Mouse (Mus musculus) liver, embryonic 11.5 days (tissue): ENCODE measurements around the gene Lmo1. TPM values are rescaled to one million over a fixed set of nuclear protein-coding genes. Genes with fewer than 3 reads are reported as not detected.

Source experiments
- ATAC-seq: fragments of 200-750 bp; cut with Nextera tagmentation; replicated peaks from 2 replicates; pipeline ENCODE4 v1.8.0; 2017; ENCODE audit warnings: moderate number of reproducible peaks, mild to moderate bottlenecking, moderate TSS enrichment, moderate library complexity; ENCODE audit not compliant: low FRiP score
- DNase-seq: peaks from one replicate; pipeline ENCODE4 v3.0.0-alpha.2; 2017; ENCODE audit warnings: low spot score
- H3K27ac ChIP-seq: fragments of 300-500 bp; sonication (generic); 2 replicates; pipeline ENCODE4 v1.5.1; 2014; ENCODE audit warnings: mild to moderate bottlenecking, low read depth, low read length, control low read depth
- H3K27me3 ChIP-seq: fragments of 300-500 bp; sonication (generic); replicated peaks from 2 replicates; pipeline ENCODE4 v1.6.1; 2014; ENCODE audit warnings: low read length, mixed read lengths; ENCODE audit not compliant: control insufficient read depth, insufficient read depth
- H3K36me3 ChIP-seq: fragments of 300-500 bp; sonication (generic); 2 replicates; pipeline ENCODE4 v1.6.1; 2014; ENCODE audit warnings: mild to moderate bottlenecking, low read length, moderate library complexity, mixed read lengths; ENCODE audit not compliant: control insufficient read depth, insufficient read depth
- H3K4me1 ChIP-seq: fragments of 300-500 bp; sonication (generic); replicated peaks from 2 replicates; pipeline ENCODE4 v1.6.1; 2014; ENCODE audit warnings: low read length, mixed read lengths; ENCODE audit not compliant: control insufficient read depth, insufficient read depth
- H3K4me2 ChIP-seq: fragments of 300-500 bp; sonication (generic); 2 replicates; pipeline ENCODE4 v1.6.1; 2014; ENCODE audit warnings: mild to moderate bottlenecking, control low read depth, moderate library complexity
- H3K4me3 ChIP-seq: fragments of 300-500 bp; sonication (generic); 2 replicates; pipeline ENCODE4 v1.5.1; 2014; ENCODE audit warnings: low read depth, low read length, control low read depth
- H3K9ac ChIP-seq: fragments of 300-500 bp; sonication (generic); 2 replicates; pipeline ENCODE4 v1.6.1; 2014; ENCODE audit warnings: low read depth, low read length, control low read depth
- H3K9me3 ChIP-seq: fragments of 300-500 bp; sonication (generic); 2 replicates; pipeline ENCODE4 v1.6.1; 2016; ENCODE audit warnings: low read length, inconsistent platforms, mixed read lengths; ENCODE audit not compliant: control insufficient read depth
- WGBS: fragments of 180-500 bp; shearing (Covaris S2); extraction: QIAGEN DNeasy Blood & Tissue Kit; methylation state at CpG from one replicate; pipeline ENCODE4 v1.1.7; 2014; 5-methylcytosine and 5-hydroxymethylcytosine counted together
- polyA plus RNA-seq: library from polyadenylated mRNA; unstranded; fragments of >200 nt; fragmentation: Nextera tagmentation; extraction: Ambion mirVana; gene quantifications from 2 replicates; pipeline ENCODE4 v1.2.1, GENCODE M21; 2014

Gene Lmo1
- 5.3 and 5.6 TPM in 2 replicates for polyA plus RNA-seq

DNA sequence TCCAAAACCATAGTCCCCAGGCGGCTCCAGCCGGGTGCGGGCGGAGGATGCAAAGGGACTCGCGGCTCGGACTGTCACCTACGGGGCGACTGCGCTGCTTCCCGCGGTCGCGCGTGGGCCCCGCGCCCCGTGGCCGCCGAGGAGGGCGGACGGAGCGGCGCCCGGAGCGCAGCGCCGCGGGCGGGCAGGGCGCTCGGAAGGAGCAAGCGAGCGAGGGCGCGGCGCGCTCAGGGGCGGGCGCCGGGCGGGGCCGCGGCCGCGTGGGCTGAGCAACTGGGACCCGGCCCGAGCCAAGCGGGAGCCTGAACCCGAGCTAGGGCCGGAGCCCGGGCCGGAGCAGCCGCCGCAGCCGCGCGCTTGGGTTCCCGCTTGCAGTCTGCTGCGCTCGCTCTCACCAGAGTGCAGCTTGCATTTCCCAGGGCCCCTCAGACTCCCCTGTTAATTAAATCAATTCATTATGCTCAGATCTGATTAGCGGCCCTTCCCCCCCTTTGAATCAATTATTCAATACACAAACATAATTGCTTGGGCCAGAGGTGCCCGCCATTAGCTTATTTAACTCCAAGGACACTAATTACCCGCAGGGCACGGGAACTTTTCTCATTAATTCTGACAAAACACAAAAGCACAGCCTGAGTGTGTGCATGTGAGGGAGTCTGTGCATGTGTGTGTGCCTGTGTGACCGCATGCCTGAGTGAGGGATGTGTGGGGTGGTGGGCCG, at the start of gene Lmo1:
Lmo1 (minus strand) TSS at position 259 of the 721 bp plus-strand sequence.
- Histone ChIP-seq H3K27me3 (peaks cover 57% of the 10 kb centered on the region), H3K9ac (peak within 1 kb of the TSS; percentile 48; the same call in 1 of the 2 replicates), H3K4me2 (peak within 1 kb of the TSS; percentile 74), H3K4me1 (no peaks in the 10 kb centered on the region), H3K27ac (no peak within 1 kb of the TSS), H3K36me3 (no peaks in the 10 kb centered on the region), H3K4me3 (peak within 1 kb of the TSS; percentile 51), H3K9me3 (no peaks in the 10 kb centered on the region)
- DNase-seq (no peak), ATAC-seq (peak; percentile 48)
- 1% methylated on average over 60 of the region's 67 CpGs for WGBS

DNA sequence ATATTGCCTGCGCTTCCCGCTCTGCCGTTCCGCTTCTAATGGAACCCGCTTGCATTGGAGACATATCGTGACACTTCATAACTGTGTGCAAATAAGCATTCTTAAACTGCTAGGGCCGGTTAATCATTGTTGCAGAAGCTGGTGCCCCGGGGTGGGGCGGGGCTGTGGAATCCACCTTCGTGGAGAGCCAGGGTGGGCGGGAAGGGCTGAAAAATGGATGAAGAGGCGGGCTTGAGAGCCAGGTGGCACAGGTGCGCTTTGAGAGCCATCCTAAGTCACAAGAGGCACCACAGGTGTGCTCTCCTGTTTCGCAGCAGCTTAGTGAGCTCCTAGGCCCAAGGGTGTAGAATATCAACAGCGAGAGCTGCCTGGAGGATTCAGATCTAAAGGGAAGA, 46.7 kb upstream of the Lmo1 start:
- ATAC-seq (no peak), DNase-seq (no peak)
- Histone ChIP-seq H3K9me3 (no peaks in the 10 kb centered on the region), H3K9ac (no peak overlapping the region), H3K4me2 (no peak overlapping the region), H3K27ac (no peak overlapping the region), H3K36me3 (no peaks in the 10 kb centered on the region), H3K4me1 (no peaks in the 10 kb centered on the region), H3K27me3 (no peaks in the 10 kb centered on the region), H3K4me3 (no peak overlapping the region)
- WGBS: 85% methylated on average over 15 of the region's 15 CpGs

GRCm38 (mm10) chr7:109220766-109221715, 46.0 kb upstream of the Lmo1 start:
- no peak overlapping the region for H3K9ac ChIP-seq
- no peak for DNase-seq
- no peak for ATAC-seq
- no peaks in the 10 kb centered on the region for H3K36me3 ChIP-seq
- 87% methylated on average over 20 of the region's 20 CpGs for WGBS
- no peak overlapping the region for H3K4me2 ChIP-seq
- no peaks in the 10 kb centered on the region for H3K27me3 ChIP-seq
- no peak overlapping the region for H3K27ac ChIP-seq
- H3K4me1 ChIP-seq: no peaks in the 10 kb centered on the region
- H3K4me3 ChIP-seq: no peak overlapping the region
- no peaks in the 10 kb centered on the region for H3K9me3 ChIP-seq

GRCm38 (mm10) chr7:109220026-109220425, 45.0 kb upstream of the Lmo1 start:
- DNase-seq (no peak), ATAC-seq (no peak)

GRCm38 (mm10) chr7:109218977-109219271, 43.9 kb upstream of the Lmo1 start:
- H3K4me1 ChIP-seq: no peaks in the 10 kb centered on the region
- no peak overlapping the region for H3K9ac ChIP-seq
- ATAC-seq: no peak
- no peaks in the 10 kb centered on the region for H3K27me3 ChIP-seq
- 74% methylated on average over 5 of the region's 5 CpGs for WGBS
- no peak overlapping the region for H3K4me2 ChIP-seq
- no peak overlapping the region for H3K27ac ChIP-seq
- no peak for DNase-seq
- H3K4me3 ChIP-seq: no peak overlapping the region
- H3K9me3 ChIP-seq: no peaks in the 10 kb centered on the region
- H3K36me3 ChIP-seq: no peaks in the 10 kb centered on the region

More at GRCm38 (mm10) chr7:109220026-109220425, 45.0 kb upstream of the Lmo1 start:
- no peak overlapping the region for H3K4me3 ChIP-seq
- no peaks in the 10 kb centered on the region for H3K27me3 ChIP-seq
- no peaks in the 10 kb centered on the region for H3K4me1 ChIP-seq
- H3K27ac ChIP-seq: no peak overlapping the region
- no peaks in the 10 kb centered on the region for H3K9me3 ChIP-seq
- no peak overlapping the region for H3K9ac ChIP-seq
- 73% methylated on average over 4 of the region's 4 CpGs for WGBS
- no peak overlapping the region for H3K4me2 ChIP-seq
- H3K36me3 ChIP-seq: no peaks in the 10 kb centered on the region

DNA sequence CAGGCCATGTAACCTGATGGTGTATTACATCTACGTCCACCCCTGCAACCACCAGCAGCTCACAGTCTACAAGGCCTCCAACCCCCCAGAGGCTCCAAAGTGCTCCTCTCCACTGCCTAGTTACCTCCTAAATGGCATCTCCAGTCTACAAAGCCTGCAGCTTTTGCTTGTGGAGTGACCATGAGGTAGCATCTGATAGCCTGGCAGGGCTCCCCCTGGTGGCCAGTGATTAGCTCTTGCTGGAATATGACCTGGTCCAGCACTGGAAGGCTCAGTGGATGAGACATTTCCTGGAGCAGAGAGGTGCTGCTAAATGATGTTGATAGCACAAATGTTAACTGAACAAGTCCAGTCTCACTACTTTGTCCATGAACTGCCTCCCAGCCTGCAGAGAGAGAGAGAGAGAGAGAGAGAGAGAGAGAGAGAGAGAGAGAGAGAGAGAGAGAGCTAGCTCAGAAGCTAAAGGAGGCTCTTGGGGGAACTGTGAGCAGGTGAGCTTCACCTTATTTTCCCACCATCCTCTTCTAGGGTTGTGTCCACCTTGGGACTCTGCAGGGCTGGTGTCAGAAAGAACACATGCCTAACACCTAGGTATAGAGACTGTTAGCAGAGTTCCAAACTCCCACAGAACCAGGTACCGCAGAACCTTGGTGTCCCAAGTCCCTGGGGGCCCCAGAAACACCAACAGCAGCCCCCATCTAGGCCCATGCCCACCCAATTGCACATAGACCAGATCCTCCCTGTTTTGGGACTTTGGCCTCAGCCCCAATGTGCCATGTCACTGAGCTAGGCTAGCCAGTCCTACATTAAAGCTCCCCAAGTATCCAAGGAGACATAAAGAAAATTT, 43.3 kb upstream of the Lmo1 start:
- Histone ChIP-seq H3K9me3 (no peaks in the 10 kb centered on the region), H3K4me3 (no peak overlapping the region), H3K4me2 (no peak overlapping the region), H3K27me3 (no peaks in the 10 kb centered on the region), H3K36me3 (no peaks in the 10 kb centered on the region), H3K9ac (no peak overlapping the region), H3K27ac (no peak overlapping the region), H3K4me1 (no peaks in the 10 kb centered on the region)
- DNase-seq (peak; percentile 56), ATAC-seq (peak; percentile 60; the same call in 1 of the 2 replicates)
- WGBS: 73% methylated on average over 2 of the region's 2 CpGs

GRCm38 (mm10) chr7:109209804-109210203, 34.8 kb upstream of the Lmo1 start:
- Histone ChIP-seq H3K9ac (no peak overlapping the region), H3K4me2 (no peak overlapping the region), H3K27ac (no peak overlapping the region), H3K27me3 (no peaks in the 10 kb centered on the region), H3K9me3 (no peaks in the 10 kb centered on the region), H3K4me1 (no peaks in the 10 kb centered on the region), H3K4me3 (no peak overlapping the region), H3K36me3 (no peaks in the 10 kb centered on the region)
- no peak for ATAC-seq
- 49% methylated on average over 2 of the region's 2 CpGs for WGBS
- DNase-seq: no peak

DNA sequence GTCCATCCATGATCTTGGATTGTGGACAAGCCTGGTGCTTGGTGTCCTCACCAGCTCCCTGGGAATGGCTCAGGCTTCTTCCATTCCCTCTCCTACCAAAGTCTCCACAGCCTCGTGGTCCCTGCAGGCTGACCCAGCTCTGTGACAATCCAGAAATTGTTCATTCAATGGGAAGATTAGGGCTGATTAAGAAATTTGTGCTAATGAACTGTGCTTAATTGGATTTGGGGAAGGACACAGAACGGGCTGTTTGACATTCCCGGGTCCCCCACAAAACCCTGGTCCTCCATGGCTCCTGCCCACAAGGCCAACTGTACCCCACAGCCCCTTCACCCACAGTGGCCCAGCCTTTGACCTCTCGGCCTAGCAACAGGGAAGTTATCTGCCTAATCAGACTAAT, 32.8 kb upstream of the Lmo1 start:
- H3K9ac ChIP-seq: no peak overlapping the region
- no peaks in the 10 kb centered on the region for H3K4me1 ChIP-seq
- no peak overlapping the region for H3K27ac ChIP-seq
- H3K4me2 ChIP-seq: no peak overlapping the region
- 78% methylated on average over 4 of the region's 4 CpGs for WGBS
- H3K4me3 ChIP-seq: no peak overlapping the region
- H3K9me3 ChIP-seq: no peaks in the 10 kb centered on the region
- H3K36me3 ChIP-seq: no peaks in the 10 kb centered on the region
- no peaks in the 10 kb centered on the region for H3K27me3 ChIP-seq
- ATAC-seq (no peak), DNase-seq (no peak)
